Mouse (Mus musculus) C2C12 (cell line): ENCODE data around the gene Gm20388.

Source experiments
- CEBPB ChIP-seq: IDR thresholded peaks from one replicate; pipeline ENCODE4 v1.6.1; 2011; ENCODE audit warnings: low read depth, mild to moderate bottlenecking, control low read depth, moderate library complexity
- CTCF ChIP-seq: IDR thresholded peaks from one replicate; pipeline ENCODE4 v1.5.1; 2011; ENCODE audit not compliant: control insufficient read depth, insufficient read depth, insufficient read length
- MAX ChIP-seq: IDR thresholded peaks from one replicate; pipeline ENCODE4 v1.6.1; 2011; ENCODE audit warnings: mild to moderate bottlenecking, control low read depth
- USF1 ChIP-seq: IDR thresholded peaks from one replicate; pipeline ENCODE4 v1.6.1; 2011; ENCODE audit warnings: low read depth, mild to moderate bottlenecking, control low read depth, moderate library complexity

DNA sequence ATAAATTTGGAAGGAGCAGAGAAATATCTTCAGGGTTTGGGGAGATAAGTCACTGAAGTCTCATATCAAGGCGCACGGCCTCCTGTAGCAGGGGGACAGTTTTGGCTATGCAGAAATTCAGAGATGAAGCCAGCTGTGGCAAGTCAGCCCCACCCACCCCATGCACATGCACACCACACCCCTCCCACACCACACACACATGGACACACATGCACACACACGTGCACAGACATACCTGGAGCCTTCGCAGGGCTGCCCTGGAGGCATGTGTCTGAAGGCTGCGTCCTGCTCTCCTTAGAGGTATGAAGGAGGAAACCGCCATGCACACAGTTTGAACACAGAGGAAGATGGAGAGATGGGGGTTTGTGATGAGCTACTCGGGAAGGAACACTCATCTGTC lies 2849.5 kb downstream of the Gm20388 start:
- no peak for TF ChIP-seq USF1
- TF ChIP-seq CTCF = no peak
- no peak for TF ChIP-seq CEBPB
- no peak for TF ChIP-seq MAX
